Mouse (Mus musculus): ENCODE results near the gene Bicc1. TPM values are rescaled to one million over a fixed set of nuclear protein-coding genes. Genes with fewer than 3 reads are reported as not detected.
A peak's percentile ranks its signal among the peaks of the same experiment; 100 is the strongest.

Bicc1 gene
- total and polyA plus RNA-seq, 2 experiments from 2014 or later: 11.3 to 13.3 TPM

GRCm38 (mm10) chr10:71158940-71159675 lies 392 bp downstream of the Bicc1 start:
- no peak for TF ChIP-seq CTCF (IDR thresholded peaks at IDR 0.05; ENCODE audit: low read depth)
- no peak for TF ChIP-seq EP300 (IDR thresholded peaks at IDR 0.05; ENCODE audit: low read depth)
- Histone ChIP-seq H3K27me3 (ENCODE audit: control insufficient read depth, insufficient read depth, low read length) (peaks cover 8% of the 10 kb centered on the region; the same call in 1 of the 2 replicates), H3K4me1 (ENCODE audit: control insufficient read depth, insufficient read depth) (0 out of 2 replicates have a peak, but pooled peaks cover 4% of the 10 kb centered on the region), H3K4me2 (ENCODE audit: low read depth, low read length) (peak overlapping the region; percentile 99), H3K4me3 (ENCODE audit: low read depth, low read length) (peak overlapping the region; percentile 83), H3K9me3 (replicated peaks; ENCODE audit: control insufficient read depth, low read length) (no peaks in the 10 kb centered on the region), H3K36me3 (replicated peaks; ENCODE audit: control insufficient read depth, insufficient read depth, low read length) (no peaks in the 10 kb centered on the region), H3K27ac (ENCODE audit: low read depth) (peak overlapping the region; percentile 71), H3K9ac (replicated peaks; ENCODE audit: low read depth, low read length) (peak overlapping the region; percentile 76)
- ATAC-seq (ENCODE audit: insufficient read depth, low read depth): peak; percentile 65
- under 1% methylated on average over 63 of the region's 65 CpGs for WGBS
- DNase-seq (ENCODE audit: low spot score): no peak

- DNase-seq (ENCODE audit: low spot score): no peak
- TF ChIP-seq EP300 (IDR thresholded peaks at IDR 0.05; ENCODE audit: low read depth): no peak
- no peak for TF ChIP-seq CTCF (IDR thresholded peaks at IDR 0.05; ENCODE audit: low read depth)
- Histone ChIP-seq H3K9ac (replicated peaks; ENCODE audit: low read depth, low read length) (no peak overlapping the region), H3K36me3 (replicated peaks; ENCODE audit: control insufficient read depth, insufficient read depth, low read length) (no peaks in the 10 kb centered on the region), H3K4me1 (ENCODE audit: control insufficient read depth, insufficient read depth) (0 out of 2 replicates have a peak, but pooled peaks cover 4% of the 10 kb centered on the region), H3K27me3 (ENCODE audit: control insufficient read depth, insufficient read depth, low read length) (peaks cover 8% of the 10 kb centered on the region; the same call in 1 of the 2 replicates), H3K4me2 (ENCODE audit: low read depth, low read length) (no peak overlapping the region; the same call in 1 of the 2 replicates), H3K9me3 (replicated peaks; ENCODE audit: control insufficient read depth, low read length) (no peaks in the 10 kb centered on the region), H3K27ac (ENCODE audit: low read depth) (no peak overlapping the region), H3K4me3 (ENCODE audit: low read depth, low read length) (no peak overlapping the region)
- WGBS: 78% methylated on average over 5 of the region's 5 CpGs
- ATAC-seq (ENCODE audit: insufficient read depth, low read depth): no peak
Observed at GRCm38 (mm10) chr10:71156569-71156968, 2.9 kb downstream of the Bicc1 start.

GRCm38 (mm10) chr10:71153610-71154009 lies 5.9 kb downstream of the Bicc1 start:
- TF ChIP-seq EP300 (IDR thresholded peaks at IDR 0.05; ENCODE audit: low read depth): no peak
- no peak for TF ChIP-seq CTCF (IDR thresholded peaks at IDR 0.05; ENCODE audit: low read depth)
- no peak for ATAC-seq (ENCODE audit: insufficient read depth, low read depth)
- H3K4me1 ChIP-seq (ENCODE audit: control insufficient read depth, insufficient read depth): no peaks in the 10 kb centered on the region
- H3K4me2 ChIP-seq (ENCODE audit: low read depth, low read length): no peak overlapping the region
- H3K9ac ChIP-seq (replicated peaks; ENCODE audit: low read depth, low read length): no peak overlapping the region
- H3K27me3 ChIP-seq (ENCODE audit: control insufficient read depth, insufficient read depth, low read length): no peaks in the 10 kb centered on the region
- no peak for DNase-seq (ENCODE audit: low spot score)
- H3K36me3 ChIP-seq (replicated peaks; ENCODE audit: control insufficient read depth, insufficient read depth, low read length): no peaks in the 10 kb centered on the region
- 89% methylated on average over 6 of the region's 6 CpGs for WGBS
- H3K27ac ChIP-seq (ENCODE audit: low read depth): no peak overlapping the region
- no peak overlapping the region for H3K4me3 ChIP-seq (ENCODE audit: low read depth, low read length)
- H3K9me3 ChIP-seq (replicated peaks; ENCODE audit: control insufficient read depth, low read length): no peaks in the 10 kb centered on the region

GRCm38 (mm10) chr10:71153138-71153537 lies 6.4 kb downstream of the Bicc1 start:
- DNase-seq (ENCODE audit: low spot score) (no peak), ATAC-seq (ENCODE audit: insufficient read depth, low read depth) (no peak)
- TF ChIP-seq CTCF (IDR thresholded peaks at IDR 0.05; ENCODE audit: low read depth): no peak
- TF ChIP-seq EP300 (IDR thresholded peaks at IDR 0.05; ENCODE audit: low read depth): no peak
- whole genome bisulfite sequencing: 65% methylated on average over 1 of the region's 1 CpGs
- Histone ChIP-seq H3K4me3 (ENCODE audit: low read depth, low read length) (no peak overlapping the region), H3K9me3 (replicated peaks; ENCODE audit: control insufficient read depth, low read length) (no peaks in the 10 kb centered on the region), H3K27me3 (ENCODE audit: control insufficient read depth, insufficient read depth, low read length) (no peaks in the 10 kb centered on the region), H3K9ac (replicated peaks; ENCODE audit: low read depth, low read length) (no peak overlapping the region), H3K36me3 (replicated peaks; ENCODE audit: control insufficient read depth, insufficient read depth, low read length) (no peaks in the 10 kb centered on the region), H3K4me1 (ENCODE audit: control insufficient read depth, insufficient read depth) (no peaks in the 10 kb centered on the region), H3K4me2 (ENCODE audit: low read depth, low read length) (no peak overlapping the region), H3K27ac (ENCODE audit: low read depth) (no peak overlapping the region)

GRCm38 (mm10) chr10:71150486-71150885 lies 9.0 kb downstream of the Bicc1 start:
- ATAC-seq (ENCODE audit: insufficient read depth, low read depth): no peak
- no peak overlapping the region for H3K9ac ChIP-seq (replicated peaks; ENCODE audit: low read depth, low read length)
- H3K4me1 ChIP-seq (ENCODE audit: control insufficient read depth, insufficient read depth): no peaks in the 10 kb centered on the region
- 85% methylated on average over 2 of the region's 2 CpGs for WGBS
- no peaks in the 10 kb centered on the region for H3K36me3 ChIP-seq (replicated peaks; ENCODE audit: control insufficient read depth, insufficient read depth, low read length)
- H3K4me2 ChIP-seq (ENCODE audit: low read depth, low read length): no peak overlapping the region
- H3K4me3 ChIP-seq (ENCODE audit: low read depth, low read length): no peak overlapping the region
- H3K9me3 ChIP-seq (replicated peaks; ENCODE audit: control insufficient read depth, low read length): no peaks in the 10 kb centered on the region
- no peak overlapping the region for H3K27ac ChIP-seq (ENCODE audit: low read depth)
- TF ChIP-seq CTCF (IDR thresholded peaks at IDR 0.05; ENCODE audit: low read depth) (no peak), EP300 (IDR thresholded peaks at IDR 0.05; ENCODE audit: low read depth) (no peak)
- H3K27me3 ChIP-seq (ENCODE audit: control insufficient read depth, insufficient read depth, low read length): no peaks in the 10 kb centered on the region
- DNase-seq (ENCODE audit: low spot score): no peak
